Mouse (Mus musculus) heart, adult 2 months (tissue): ENCODE measurements at regions not wholly inside any gene's neighbourhood (a gene's known extent, or its start where the extent isn't known, plus 50 kb on each side); places are given as distances from the start of the nearest gene placed in this dataset.

Source experiments
- CTCF ChIP-seq: fragments of 200-600 bp; IDR thresholded peaks from 2 replicates; pipeline ENCODE4 v1.8.1; 2022; ENCODE audit warnings: antibody characterized with exemption, mild to moderate bottlenecking, moderate library complexity
- EP300 ChIP-seq: fragments of 200-500 bp; IDR thresholded peaks from 2 replicates; pipeline ENCODE4 v1.6.1; 2011; ENCODE audit warnings: low read depth, low read length, control low read depth; ENCODE audit not compliant: insufficient read depth
- POLR2A ChIP-seq: fragments of 200-500 bp; IDR thresholded peaks from 2 replicates; pipeline ENCODE4 v1.6.1; 2011; ENCODE audit warnings: mild to moderate bottlenecking, low read depth, low read length, control low read depth; ENCODE audit not compliant: insufficient read depth

- TF ChIP-seq CTCF (no peak), EP300 (no peak), POLR2A (no peak)
Measured at GRCm38 (mm10) chr17:64208152-64208855, 123.4 kb downstream of the Pja2 start.
